Mouse (Mus musculus): ENCODE measurements around the gene Npl. TPM values are rescaled to one million over a fixed set of nuclear protein-coding genes. Genes with fewer than 3 reads are reported as not detected.
"Not testable (repeated sequence)": the region's sequence is repeated elsewhere in the genome, so short reads cannot be mapped to it uniquely, and the experiment has no call there.

The Npl gene
- polyA plus RNA-seq, 1 experiment from 2014 or later, result 13.3 TPM

- Histone ChIP-seq H3K36me3 (ENCODE audit: control insufficient read depth, insufficient read depth, low read length) (no peaks in the 10 kb centered on the region), H3K9ac (ENCODE audit: low read depth, low read length) (peak overlapping the region; percentile 99), H3K4me2 (ENCODE audit: low read length) (peak overlapping the region; percentile 70), H3K27me3 (ENCODE audit: control insufficient read depth, insufficient read depth, low read depth, low read length) (no peaks in the 10 kb centered on the region), H3K27ac (ENCODE audit: low read length) (peak overlapping the region; percentile 95), H3K4me3 (ENCODE audit: low read depth, low read length) (peak overlapping the region; percentile 99), H3K9me3 (replicated peaks; ENCODE audit: control insufficient read depth, low read length, poor library complexity, severe bottlenecking) (no peaks in the 10 kb centered on the region), H3K4me1 (ENCODE audit: control insufficient read depth, insufficient read depth, low read length) (peaks cover 24% of the 10 kb centered on the region)
- peak; percentile 79 for ATAC-seq
- WGBS, result under 1% methylated on average over 61 of the region's 64 CpGs
These were observed 62.9 kb downstream of the Npl start for GRCm38 (mm10) chr1:153486767-153487499.

GRCm38 (mm10) chr1:153486120-153486519 is 63.7 kb downstream of the Npl start:
- not testable (repeated sequence) for ATAC-seq; H3K36me3 ChIP-seq (ENCODE audit: control insufficient read depth, insufficient read depth, low read length); H3K27ac ChIP-seq (ENCODE audit: low read length); H3K27me3 ChIP-seq (ENCODE audit: control insufficient read depth, insufficient read depth, low read depth, low read length); H3K9me3 ChIP-seq (replicated peaks; ENCODE audit: control insufficient read depth, low read length, poor library complexity, severe bottlenecking)
- H3K9ac ChIP-seq (ENCODE audit: low read depth, low read length), result peak overlapping the region; percentile 99
- peak overlapping the region; percentile 70 for H3K4me2 ChIP-seq (ENCODE audit: low read length)
- 8% methylated on average over 6 of the region's 6 CpGs for WGBS
- peaks cover 24% of the 10 kb centered on the region for H3K4me1 ChIP-seq (ENCODE audit: control insufficient read depth, insufficient read depth, low read length)
- H3K4me3 ChIP-seq (ENCODE audit: low read depth, low read length), result peak overlapping the region; percentile 99

- H3K4me2 ChIP-seq (ENCODE audit: low read length), result peak overlapping the region; percentile 70
- peaks cover 8% of the 10 kb centered on the region; the same call in 1 of the 2 replicates for H3K36me3 ChIP-seq (ENCODE audit: control insufficient read depth, insufficient read depth, low read length)
- no peak overlapping the region for H3K27ac ChIP-seq (ENCODE audit: low read length)
- no peaks in the 10 kb centered on the region for H3K27me3 ChIP-seq (ENCODE audit: control insufficient read depth, insufficient read depth, low read depth, low read length)
- H3K9me3 ChIP-seq (replicated peaks; ENCODE audit: control insufficient read depth, low read length, poor library complexity, severe bottlenecking), result no peaks in the 10 kb centered on the region
- no peak for ATAC-seq
- peaks cover 24% of the 10 kb centered on the region for H3K4me1 ChIP-seq (ENCODE audit: control insufficient read depth, insufficient read depth, low read length)
- H3K9ac ChIP-seq (ENCODE audit: low read depth, low read length), result peak overlapping the region; percentile 55; the same call in 1 of the 2 replicates
- H3K4me3 ChIP-seq (ENCODE audit: low read depth, low read length), result peak overlapping the region; percentile 99
- WGBS, result 42% methylated on average over 2 of the region's 2 CpGs
These were observed 64.5 kb downstream of the Npl start for GRCm38 (mm10) chr1:153485201-153485796.

GRCm38 (mm10) chr1:153481025-153481412 is 68.8 kb downstream of the Npl start:
- H3K27ac ChIP-seq (ENCODE audit: low read length), result no peak overlapping the region
- no peaks in the 10 kb centered on the region for H3K9me3 ChIP-seq (replicated peaks; ENCODE audit: control insufficient read depth, low read length, poor library complexity, severe bottlenecking)
- H3K9ac ChIP-seq (ENCODE audit: low read depth, low read length), result no peak overlapping the region
- H3K36me3 ChIP-seq (ENCODE audit: control insufficient read depth, insufficient read depth, low read length), result peaks cover 35% of the 10 kb centered on the region
- 78% methylated on average over 1 of the region's 1 CpGs for WGBS
- peak; percentile 40; the same call in 1 of the 2 replicates for ATAC-seq
- no peak overlapping the region for H3K4me3 ChIP-seq (ENCODE audit: low read depth, low read length)
- no peaks in the 10 kb centered on the region for H3K27me3 ChIP-seq (ENCODE audit: control insufficient read depth, insufficient read depth, low read depth, low read length)
- peaks cover 21% of the 10 kb centered on the region for H3K4me1 ChIP-seq (ENCODE audit: control insufficient read depth, insufficient read depth, low read length)
- H3K4me2 ChIP-seq (ENCODE audit: low read length), result no peak overlapping the region

- ATAC-seq, result peak; percentile 41; the same call in 1 of the 2 replicates
- H3K36me3 ChIP-seq (ENCODE audit: control insufficient read depth, insufficient read depth, low read length), result peaks cover 36% of the 10 kb centered on the region
- WGBS, result 45% methylated on average over 1 of the region's 1 CpGs
These were observed 69.3 kb downstream of the Npl start for GRCm38 (mm10) chr1:153480386-153481024.

GRCm38 (mm10) chr1:153479296-153479695 is 70.5 kb downstream of the Npl start:
- Histone ChIP-seq H3K4me3 (ENCODE audit: low read depth, low read length) (no peak overlapping the region), H3K4me2 (ENCODE audit: low read length) (no peak overlapping the region), H3K36me3 (ENCODE audit: control insufficient read depth, insufficient read depth, low read length) (peaks cover 41% of the 10 kb centered on the region), H3K4me1 (ENCODE audit: control insufficient read depth, insufficient read depth, low read length) (peaks cover 6% of the 10 kb centered on the region), H3K27me3 (ENCODE audit: control insufficient read depth, insufficient read depth, low read depth, low read length) (no peaks in the 10 kb centered on the region), H3K9me3 (replicated peaks; ENCODE audit: control insufficient read depth, low read length, poor library complexity, severe bottlenecking) (no peaks in the 10 kb centered on the region), H3K9ac (ENCODE audit: low read depth, low read length) (no peak overlapping the region), H3K27ac (ENCODE audit: low read length) (no peak overlapping the region)
- ATAC-seq, result no peak
- WGBS, result 90% methylated on average over 1 of the region's 1 CpGs

More at GRCm38 (mm10) chr1:153480386-153481024, 69.3 kb downstream of the Npl start:
- Histone ChIP-seq H3K27me3 (ENCODE audit: control insufficient read depth, insufficient read depth, low read depth, low read length) (no peaks in the 10 kb centered on the region), H3K9me3 (replicated peaks; ENCODE audit: control insufficient read depth, low read length, poor library complexity, severe bottlenecking) (no peaks in the 10 kb centered on the region), H3K4me3 (ENCODE audit: low read depth, low read length) (no peak overlapping the region), H3K27ac (ENCODE audit: low read length) (no peak overlapping the region), H3K4me1 (ENCODE audit: control insufficient read depth, insufficient read depth, low read length) (peaks cover 18% of the 10 kb centered on the region), H3K4me2 (ENCODE audit: low read length) (no peak overlapping the region), H3K9ac (ENCODE audit: low read depth, low read length) (no peak overlapping the region)

- Histone ChIP-seq H3K9me3 (replicated peaks; ENCODE audit: control insufficient read depth, low read length, poor library complexity, severe bottlenecking) (no peaks in the 10 kb centered on the region), H3K27ac (ENCODE audit: low read length) (no peak overlapping the region), H3K4me2 (ENCODE audit: low read length) (no peak overlapping the region), H3K4me1 (ENCODE audit: control insufficient read depth, insufficient read depth, low read length) (no peaks in the 10 kb centered on the region), H3K9ac (ENCODE audit: low read depth, low read length) (no peak overlapping the region), H3K36me3 (ENCODE audit: control insufficient read depth, insufficient read depth, low read length) (peaks cover 46% of the 10 kb centered on the region), H3K4me3 (ENCODE audit: low read depth, low read length) (no peak overlapping the region), H3K27me3 (ENCODE audit: control insufficient read depth, insufficient read depth, low read depth, low read length) (no peaks in the 10 kb centered on the region)
- no peak for ATAC-seq
- 92% methylated on average over 1 of the region's 1 CpGs for WGBS
These were observed 88.0 kb downstream of the Npl start for GRCm38 (mm10) chr1:153461796-153462195.

- no peaks in the 10 kb centered on the region for H3K27me3 ChIP-seq (ENCODE audit: control insufficient read depth, insufficient read depth, low read depth, low read length)
- no peak overlapping the region for H3K9ac ChIP-seq (ENCODE audit: low read depth, low read length)
- H3K9me3 ChIP-seq (replicated peaks; ENCODE audit: control insufficient read depth, low read length, poor library complexity, severe bottlenecking), result no peaks in the 10 kb centered on the region
- no peak overlapping the region for H3K27ac ChIP-seq (ENCODE audit: low read length)
- no peak overlapping the region for H3K4me2 ChIP-seq (ENCODE audit: low read length)
- H3K4me1 ChIP-seq (ENCODE audit: control insufficient read depth, insufficient read depth, low read length), result no peaks in the 10 kb centered on the region
- peak; percentile 40; the same call in 1 of the 2 replicates for ATAC-seq
- H3K36me3 ChIP-seq (ENCODE audit: control insufficient read depth, insufficient read depth, low read length), result peaks cover 31% of the 10 kb centered on the region
- H3K4me3 ChIP-seq (ENCODE audit: low read depth, low read length), result no peak overlapping the region
- 91% methylated on average over 5 of the region's 5 CpGs for WGBS
These were observed 93.7 kb downstream of the Npl start for GRCm38 (mm10) chr1:153456137-153456536.
